10 mouse cellular contexts compared by ENCODE assay signal in genomic region chr6:17876023-17876613, GRCm38 (mm10).
A peak's percentile ranks its signal among the peaks of the same experiment; 100 is the strongest.
DNase-seq lines count a peak whose midpoint lies in the region; ATAC-seq lines count a peak whose summit lies in the region.
"Had no signal": no experiment of that assay in that cellular context is flagged by ENCODE, and none has a peak within 500 bp of the region (broad histone marks: within the 10 kb centered on the region; RNA-seq: fewer than 3 reads in every experiment).

No protein-coding gene starts in this region.

- peaks cover 3% of the 10 kb centered on the region; the same call in 1 of the 2 replicates for H3K4me1 ChIP-seq in hindbrain, embryonic 13.5 days (replicated peaks)
- 0 out of 2 replicates have a peak, but pooled peaks cover 4% of the 10 kb centered on the region for H3K4me1 ChIP-seq in hindbrain, embryonic 10.5 days (replicated peaks)

- H3K27ac ChIP-seq in hindbrain, embryonic 13.5 days = peak overlapping the region; percentile 45
- H3K27ac ChIP-seq in hindbrain, embryonic 10.5 days = no peak overlapping the region

- H3K27me3 ChIP-seq in hindbrain, embryonic 13.5 days = no peaks in the 10 kb centered on the region
- H3K27me3 ChIP-seq in hindbrain, embryonic 10.5 days (ENCODE audit: insufficient read depth, poor library complexity, severe bottlenecking) = no peaks in the 10 kb centered on the region
- H3K27me3 ChIP-seq: Patski had no signal

- DNase-seq in hindbrain, embryonic 10.5 days (ENCODE audit: low spot score) = no peak
- peak; percentile 39 for DNase-seq in right cerebral cortex, postnatal 36 days (ENCODE audit: low spot score in 2 of 2)
- no peak for DNase-seq in right cerebral cortex, postnatal 14 days
- peak; percentile 40 for DNase-seq in forelimb bud, embryonic 11.5 days (ENCODE audit: low read depth, low spot score)
- peak; percentile 65 for DNase-seq in telencephalon, adult 2 months (ENCODE audit: low read depth, low spot score)
- no peak for DNase-seq in ovary, postnatal 14 days (ENCODE audit: low spot score)
- no peak for DNase-seq in urinary bladder, adult 18-20 months (ENCODE audit: low spot score in 2 of 2)
- DNase-seq: layer of hippocampus, postnatal 36 days had no signal

- no peaks in the 10 kb centered on the region for H3K9me3 ChIP-seq in hindbrain, embryonic 13.5 days
- no peaks in the 10 kb centered on the region for H3K9me3 ChIP-seq in hindbrain, embryonic 10.5 days

- WGBS in hindbrain, embryonic 13.5 days = 85% methylated on average over 3 of the region's 3 CpGs
- WGBS in hindbrain, embryonic 10.5 days = 89% methylated on average over 3 of the region's 3 CpGs

- no peak overlapping the region for H3K9ac ChIP-seq in hindbrain, embryonic 13.5 days

- H3K4me3 ChIP-seq in hindbrain, embryonic 13.5 days = no peak overlapping the region
- H3K4me3 ChIP-seq in hindbrain, embryonic 10.5 days = no peak overlapping the region

- peak; percentile 74 for ATAC-seq in hindbrain, embryonic 13.5 days (ENCODE audit: low FRiP score)

- no peak overlapping the region for H3K4me2 ChIP-seq in hindbrain, embryonic 13.5 days

- peaks cover 17% of the 10 kb centered on the region for H3K36me3 ChIP-seq in hindbrain, embryonic 13.5 days
- peaks cover 14% of the 10 kb centered on the region; the same call in 1 of the 2 replicates for H3K36me3 ChIP-seq in hindbrain, embryonic 10.5 days

Comparison
In these comparisons a context has a peak if more than half of its experiments do, and no peak if none do; other contexts are left out.
1. DNase-seq: peak in right cerebral cortex, postnatal 36 days (2 of 2), forelimb bud, embryonic 11.5 days (single experiment) and telencephalon, adult 2 months (single experiment); none in hindbrain, embryonic 10.5 days (single experiment), right cerebral cortex, postnatal 14 days (single experiment), ovary, postnatal 14 days (single experiment) and urinary bladder, adult 18-20 months (0 of 2).